Mouse (Mus musculus) liver, embryonic 15.5 days (tissue): ENCODE measurements around the gene Setmar. TPM values are rescaled to one million over a fixed set of nuclear protein-coding genes. Genes with fewer than 3 reads are reported as not detected.
"Not testable (repeated sequence)": the region's sequence is repeated elsewhere in the genome, so short reads cannot be mapped to it uniquely, and the experiment has no call there.

ENCODE experiments used
- ATAC-seq: fragments of 200-750 bp; cut with Nextera tagmentation; 2 replicates; pipeline ENCODE4 v1.8.0; 2017; ENCODE audit warnings: moderate number of reproducible peaks, mild to moderate bottlenecking, moderate library complexity; ENCODE audit not compliant: insufficient read depth
- H3K27ac ChIP-seq: fragments of 300-500 bp; sonication (generic); replicated peaks from 2 replicates; pipeline ENCODE4 v1.5.1; 2015; ENCODE audit warnings: mild to moderate bottlenecking, inconsistent platforms
- H3K27me3 ChIP-seq: fragments of 300-500 bp; sonication (generic); 2 replicates; pipeline ENCODE4 v1.6.1; 2015; ENCODE audit warnings: mild to moderate bottlenecking, inconsistent platforms
- H3K36me3 ChIP-seq: fragments of 300-500 bp; sonication (generic); replicated peaks from 2 replicates; pipeline ENCODE4 v1.6.1; 2015; ENCODE audit warnings: moderate library complexity, mild to moderate bottlenecking, inconsistent platforms
- H3K4me1 ChIP-seq: fragments of 300-500 bp; sonication (generic); replicated peaks from 2 replicates; pipeline ENCODE4 v1.6.1; 2015; ENCODE audit warnings: inconsistent platforms
- H3K4me2 ChIP-seq: fragments of 300-500 bp; sonication (generic); 2 replicates; pipeline ENCODE4 v1.6.1; 2015; ENCODE audit warnings: moderate library complexity, mild to moderate bottlenecking, inconsistent platforms
- H3K4me3 ChIP-seq: fragments of 300-500 bp; sonication (generic); replicated peaks from 2 replicates; pipeline ENCODE4 v1.5.1; 2015; ENCODE audit warnings: mild to moderate bottlenecking, inconsistent platforms
- H3K9ac ChIP-seq: fragments of 300-500 bp; sonication (generic); 2 replicates; pipeline ENCODE4 v1.6.1; 2015; ENCODE audit warnings: moderate library complexity, mild to moderate bottlenecking, inconsistent platforms
- H3K9me3 ChIP-seq: fragments of 300-500 bp; sonication (generic); replicated peaks from 2 replicates; pipeline ENCODE4 v1.6.1; 2016; ENCODE audit warnings: inconsistent platforms
- WGBS: fragments of 180-500 bp; shearing (Covaris S2); methylation state at CpG from one replicate; pipeline ENCODE4 v1.1.7; 2015; ENCODE audit warnings: mixed read lengths; ENCODE audit not compliant: insufficient replicate concordance; 5-methylcytosine and 5-hydroxymethylcytosine counted together
- polyA plus RNA-seq: library from polyadenylated mRNA; unstranded; fragments of >200 nt; fragmentation: Nextera tagmentation; extraction: Ambion mirVana; gene quantifications from 2 replicates; pipeline ENCODE4 v1.2.1, GENCODE M21; 2015

Setmar gene
- polyA plus RNA-seq: 1.6 and 1.7 TPM in 2 replicates

DNA sequence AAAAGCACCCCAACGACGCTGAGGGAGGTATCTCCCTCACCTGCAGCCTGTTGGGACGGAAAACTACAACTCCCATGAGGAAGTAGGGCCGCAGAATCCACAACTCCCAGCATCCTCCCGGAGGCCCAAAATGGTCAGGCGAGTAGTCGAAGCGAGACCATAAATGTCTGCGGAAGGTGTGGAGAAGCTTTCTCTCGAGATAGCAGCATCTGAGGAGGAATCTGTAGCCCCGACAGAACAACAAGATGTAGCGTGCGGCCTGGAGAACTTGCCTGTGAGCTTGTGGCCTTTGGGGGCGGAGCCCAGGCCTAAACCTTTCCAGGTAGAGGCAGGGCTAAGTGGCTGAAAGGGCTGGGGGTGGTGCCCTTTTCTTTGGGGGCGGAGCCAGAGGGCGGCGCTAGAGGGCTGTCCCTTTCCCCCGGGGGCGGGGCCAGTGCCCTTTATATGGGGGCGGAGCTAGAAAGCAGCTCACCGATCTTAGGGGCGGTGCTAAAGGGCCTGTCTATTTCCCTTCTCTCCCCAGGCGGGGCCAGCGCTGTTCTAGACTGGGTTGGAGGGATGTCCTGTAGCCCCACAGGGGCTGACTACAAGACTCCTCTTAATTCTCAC is at the start of gene Setmar:
Gene Setmar, plus strand, starts transcription at position 128 of the 609 bp plus-strand sequence.
- peak within 1 kb of the TSS; percentile 60 for H3K9ac ChIP-seq
- H3K4me2 ChIP-seq: peak within 1 kb of the TSS; percentile 77
- peak; percentile 97 for ATAC-seq
- H3K36me3 ChIP-seq: no peaks in the 10 kb centered on the region
- under 1% methylated on average over 23 of the region's 24 CpGs for WGBS
- no peaks in the 10 kb centered on the region for H3K27me3 ChIP-seq
- H3K27ac ChIP-seq: peak within 1 kb of the TSS; percentile 74
- peak within 1 kb of the TSS; percentile 65 for H3K4me3 ChIP-seq
- H3K4me1 ChIP-seq: peaks cover 13% of the 10 kb centered on the region
- H3K9me3 ChIP-seq: no peaks in the 10 kb centered on the region

GRCm38 (mm10) chr6:108021646-108022045 is 43.2 kb upstream of the Setmar start:
- H3K27me3 ChIP-seq: no peaks in the 10 kb centered on the region
- 74% methylated on average over 5 of the region's 5 CpGs for WGBS
- H3K36me3 ChIP-seq: no peaks in the 10 kb centered on the region
- H3K9me3 ChIP-seq: no peaks in the 10 kb centered on the region
- no peaks in the 10 kb centered on the region for H3K4me1 ChIP-seq
- H3K9ac ChIP-seq: no peak overlapping the region
- no peak for ATAC-seq
- no peak overlapping the region for H3K4me2 ChIP-seq
- no peak overlapping the region for H3K4me3 ChIP-seq
- no peak overlapping the region for H3K27ac ChIP-seq

- H3K9me3 ChIP-seq, H3K4me1 ChIP-seq, H3K4me2 ChIP-seq, H3K9ac ChIP-seq, ATAC-seq, H3K27me3 ChIP-seq, H3K27ac ChIP-seq, H3K4me3 ChIP-seq, H3K36me3 ChIP-seq: not testable (repeated sequence)
- 3% methylated on average over 2 of the region's 2 CpGs for WGBS
These were observed 9.8 kb upstream of the Setmar start for GRCm38 (mm10) chr6:108055041-108055440.

DNA sequence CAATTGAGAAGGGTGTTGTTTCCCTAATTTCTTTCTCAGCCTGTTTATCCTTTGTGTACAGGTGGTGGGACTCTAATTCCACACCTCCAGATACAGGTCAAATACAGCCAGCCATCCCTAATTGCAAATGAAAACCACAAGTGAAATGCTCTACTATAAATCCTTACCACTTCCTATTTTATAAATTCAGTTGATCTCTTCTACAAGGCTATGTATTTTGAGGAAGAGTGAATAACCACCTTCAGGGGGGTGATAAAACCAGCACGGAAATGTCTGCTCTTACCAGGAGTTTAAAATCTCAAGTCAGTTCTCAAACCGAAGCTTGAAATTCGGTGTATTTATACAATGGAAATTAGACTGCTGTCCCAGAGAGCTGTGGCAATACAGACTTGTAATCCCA is 8.9 kb upstream of the Setmar start:
- no peaks in the 10 kb centered on the region for H3K27me3 ChIP-seq
- no peak for ATAC-seq
- no peaks in the 10 kb centered on the region for H3K9me3 ChIP-seq
- 40% methylated on average over 3 of the region's 3 CpGs for WGBS
- no peak overlapping the region for H3K4me2 ChIP-seq
- no peaks in the 10 kb centered on the region for H3K36me3 ChIP-seq
- no peaks in the 10 kb centered on the region for H3K4me1 ChIP-seq
- H3K9ac ChIP-seq: no peak overlapping the region
- no peak overlapping the region for H3K27ac ChIP-seq
- no peak overlapping the region for H3K4me3 ChIP-seq

DNA sequence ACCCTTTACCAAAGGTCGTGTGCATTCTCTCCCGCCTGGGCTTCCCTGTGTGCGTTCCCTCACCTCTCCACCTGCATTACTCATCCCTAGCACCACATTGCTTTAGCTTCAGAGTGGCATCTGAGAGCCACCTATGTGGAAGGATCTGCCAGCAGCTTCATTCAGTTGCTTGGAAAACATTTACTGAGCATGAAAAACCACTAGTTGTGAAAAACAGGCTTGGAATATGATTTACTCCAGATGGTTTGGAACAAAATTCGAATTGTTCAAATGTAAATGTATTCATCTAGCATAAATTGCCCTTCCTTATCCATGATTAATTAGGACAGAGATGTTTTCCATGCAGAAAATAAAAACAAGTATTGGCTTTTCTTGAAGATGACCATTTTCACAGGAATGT is 7.5 kb upstream of the Setmar start:
- no peak overlapping the region for H3K9ac ChIP-seq
- no peak for ATAC-seq
- no peaks in the 10 kb centered on the region for H3K36me3 ChIP-seq
- no peak overlapping the region for H3K27ac ChIP-seq
- H3K9me3 ChIP-seq: no peaks in the 10 kb centered on the region
- no peaks in the 10 kb centered on the region for H3K4me1 ChIP-seq
- 53% methylated on average over 4 of the region's 4 CpGs for WGBS
- no peak overlapping the region for H3K4me2 ChIP-seq
- H3K27me3 ChIP-seq: no peaks in the 10 kb centered on the region
- no peak overlapping the region for H3K4me3 ChIP-seq

GRCm38 (mm10) chr6:108058066-108058465 is 6.8 kb upstream of the Setmar start:
- H3K4me3 ChIP-seq: no peak overlapping the region
- no peaks in the 10 kb centered on the region for H3K36me3 ChIP-seq
- no peak for ATAC-seq
- no peaks in the 10 kb centered on the region for H3K27me3 ChIP-seq
- no peak overlapping the region for H3K9ac ChIP-seq
- H3K4me2 ChIP-seq: no peak overlapping the region
- H3K27ac ChIP-seq: no peak overlapping the region
- WGBS: 77% methylated on average over 5 of the region's 5 CpGs
- H3K4me1 ChIP-seq: no peaks in the 10 kb centered on the region
- H3K9me3 ChIP-seq: no peaks in the 10 kb centered on the region

DNA sequence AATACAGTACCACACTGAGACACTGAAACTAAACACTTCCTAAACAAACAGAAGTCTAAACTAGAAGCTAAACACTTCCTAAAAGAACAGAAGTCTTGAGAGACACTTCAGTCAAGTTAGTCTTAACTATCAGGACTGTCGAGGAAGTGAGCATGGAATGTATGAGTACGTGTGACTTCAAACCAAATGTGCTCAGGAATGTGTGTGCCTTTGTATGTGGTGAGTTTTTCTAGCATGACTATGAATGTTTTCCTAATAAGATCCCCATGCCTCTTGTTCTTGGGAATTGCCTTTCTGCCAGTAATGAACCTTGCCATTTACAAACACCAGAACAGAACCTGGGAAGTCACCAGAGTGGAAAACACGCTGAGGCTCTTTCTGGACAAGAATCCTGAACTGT is 3.7 kb upstream of the Setmar start:
- no peaks in the 10 kb centered on the region for H3K27me3 ChIP-seq
- no peak for ATAC-seq
- H3K9me3 ChIP-seq: no peaks in the 10 kb centered on the region
- no peak overlapping the region for H3K4me3 ChIP-seq
- H3K4me1 ChIP-seq: peaks cover 13% of the 10 kb centered on the region
- WGBS: 72% methylated on average over 3 of the region's 3 CpGs
- H3K36me3 ChIP-seq: no peaks in the 10 kb centered on the region
- H3K4me2 ChIP-seq: no peak overlapping the region
- no peak overlapping the region for H3K27ac ChIP-seq
- H3K9ac ChIP-seq: no peak overlapping the region

GRCm38 (mm10) chr6:108065583-108065982 is 738 bp downstream of the Setmar start:
- no peaks in the 10 kb centered on the region for H3K27me3 ChIP-seq
- ATAC-seq: peak; percentile 35; the same call in 1 of the 2 replicates
- no peaks in the 10 kb centered on the region for H3K36me3 ChIP-seq
- H3K4me2 ChIP-seq: peak overlapping the region; percentile 77
- WGBS: 5% methylated on average over 6 of the region's 6 CpGs
- H3K4me1 ChIP-seq: peaks cover 13% of the 10 kb centered on the region
- H3K9ac ChIP-seq: no peak overlapping the region
- peak overlapping the region; percentile 65 for H3K4me3 ChIP-seq
- H3K27ac ChIP-seq: no peak overlapping the region; the same call in 1 of the 2 replicates
- no peaks in the 10 kb centered on the region for H3K9me3 ChIP-seq

- H3K4me3 ChIP-seq: no peak overlapping the region
- H3K27me3 ChIP-seq: no peaks in the 10 kb centered on the region
- no peak overlapping the region for H3K27ac ChIP-seq
- no peak overlapping the region for H3K9ac ChIP-seq
- no peaks in the 10 kb centered on the region for H3K9me3 ChIP-seq
- no peaks in the 10 kb centered on the region for H3K4me1 ChIP-seq
- WGBS: 75% methylated on average over 7 of the region's 7 CpGs
- H3K4me2 ChIP-seq: no peak overlapping the region
- H3K36me3 ChIP-seq: no peaks in the 10 kb centered on the region
- no peak for ATAC-seq
These were observed 6.1 kb downstream of the Setmar start for GRCm38 (mm10) chr6:108070947-108071346.

DNA sequence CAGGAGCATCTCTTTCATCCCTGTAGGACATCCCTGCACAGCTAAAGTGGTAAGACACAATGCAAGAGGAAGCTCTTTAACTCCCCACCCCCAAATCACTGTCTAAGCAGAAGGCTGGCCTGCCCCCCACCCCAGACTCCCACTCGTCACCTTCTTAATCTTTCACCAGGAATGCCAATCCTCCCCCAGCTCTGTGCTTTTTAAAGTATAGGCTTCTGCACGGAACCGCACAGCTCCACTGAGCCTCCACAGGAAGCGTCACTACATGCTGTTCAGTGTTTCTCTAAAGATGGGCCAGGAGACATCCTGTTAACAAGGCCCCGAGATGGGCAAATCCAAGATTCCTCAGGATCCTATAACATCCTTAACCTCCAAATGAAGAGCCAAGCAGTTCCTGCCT is 8.2 kb downstream of the Setmar start:
- no peak overlapping the region for H3K4me2 ChIP-seq
- H3K9me3 ChIP-seq: no peaks in the 10 kb centered on the region
- H3K27me3 ChIP-seq: no peaks in the 10 kb centered on the region
- H3K4me3 ChIP-seq: no peak overlapping the region
- WGBS: 77% methylated on average over 5 of the region's 5 CpGs
- H3K27ac ChIP-seq: no peak overlapping the region
- H3K4me1 ChIP-seq: no peaks in the 10 kb centered on the region
- H3K36me3 ChIP-seq: no peaks in the 10 kb centered on the region
- ATAC-seq: no peak
- no peak overlapping the region for H3K9ac ChIP-seq

DNA sequence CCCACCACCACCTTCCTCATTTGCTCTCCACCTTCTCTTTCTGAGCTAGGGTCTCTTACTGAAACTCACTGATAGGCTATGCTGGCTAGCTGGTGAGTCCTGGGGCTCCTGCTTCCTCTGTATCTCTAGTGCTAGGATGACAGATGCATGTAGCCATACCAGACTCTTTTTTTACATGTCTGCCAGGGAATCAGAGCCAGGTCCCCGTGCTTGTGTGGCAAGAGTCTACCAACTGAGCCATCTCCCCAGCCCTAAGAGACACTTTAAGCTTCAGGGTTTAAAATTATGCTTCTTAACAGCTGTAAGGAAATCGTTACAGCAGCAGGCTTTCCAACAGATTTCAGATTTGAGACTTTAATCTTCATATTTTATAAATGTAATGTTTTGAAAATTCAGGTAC is 9.1 kb downstream of the Setmar start:
- no peaks in the 10 kb centered on the region for H3K27me3 ChIP-seq
- H3K4me2 ChIP-seq: no peak overlapping the region
- no peaks in the 10 kb centered on the region for H3K36me3 ChIP-seq
- no peak overlapping the region for H3K9ac ChIP-seq
- H3K27ac ChIP-seq: no peak overlapping the region
- H3K9me3 ChIP-seq: no peaks in the 10 kb centered on the region
- ATAC-seq: no peak
- H3K4me1 ChIP-seq: no peaks in the 10 kb centered on the region
- WGBS: 69% methylated on average over 2 of the region's 2 CpGs
- no peak overlapping the region for H3K4me3 ChIP-seq

GRCm38 (mm10) chr6:108074624-108075023 is 9.8 kb downstream of the Setmar start:
- Histone ChIP-seq H3K4me3 (no peak overlapping the region), H3K27me3 (no peaks in the 10 kb centered on the region), H3K9me3 (no peaks in the 10 kb centered on the region), H3K27ac (no peak overlapping the region), H3K4me1 (no peaks in the 10 kb centered on the region), H3K36me3 (no peaks in the 10 kb centered on the region), H3K4me2 (no peak overlapping the region), H3K9ac (no peak overlapping the region)
- 80% methylated on average over 10 of the region's 10 CpGs for WGBS
- ATAC-seq: no peak
